Mouse (Mus musculus) lung, postnatal 14 days (tissue): ENCODE measurements around the gene Tom1l1.
"Not testable (repeated sequence)": the region's sequence is repeated elsewhere in the genome, so short reads cannot be mapped to it uniquely, and the experiment has no call there.

Source experiments
- DNase-seq: peaks from one replicate; pipeline ENCODE4 v3.0.0; 2021

The Tom1l1 gene

GRCm38 (mm10) chr11:90687460-90688416, at the start of gene Tom1l1:
Gene Tom1l1, minus strand, starts transcription at chr11:90688366.
- peak; percentile 77 for DNase-seq

- DNase-seq, result no peak
Measured at GRCm38 (mm10) chr11:90733575-90733974, 45.4 kb upstream of the Tom1l1 start.

GRCm38 (mm10) chr11:90727354-90728125, 39.4 kb upstream of the Tom1l1 start:
- DNase-seq, result no peak

GRCm38 (mm10) chr11:90726730-90727129, 38.6 kb upstream of the Tom1l1 start:
- no peak for DNase-seq

GRCm38 (mm10) chr11:90722304-90722703, 34.1 kb upstream of the Tom1l1 start:
- DNase-seq, result no peak

- DNase-seq, result no peak
Measured at GRCm38 (mm10) chr11:90717719-90718118, 29.6 kb upstream of the Tom1l1 start.

GRCm38 (mm10) chr11:90711596-90711995, 23.4 kb upstream of the Tom1l1 start:
- no peak for DNase-seq

- not testable (repeated sequence) for DNase-seq
Measured at GRCm38 (mm10) chr11:90707134-90707533, 19.0 kb upstream of the Tom1l1 start.

GRCm38 (mm10) chr11:90697480-90698240, 9.5 kb upstream of the Tom1l1 start:
- DNase-seq, result peak; percentile 83

GRCm38 (mm10) chr11:90695811-90696210, 7.6 kb upstream of the Tom1l1 start:
- DNase-seq, result no peak

GRCm38 (mm10) chr11:90694206-90694605, 6.0 kb upstream of the Tom1l1 start:
- no peak for DNase-seq

- no peak for DNase-seq
Measured at GRCm38 (mm10) chr11:90690361-90690760, 2.2 kb upstream of the Tom1l1 start.

GRCm38 (mm10) chr11:90687040-90687439, 1.1 kb downstream of the Tom1l1 start:
- no peak for DNase-seq

GRCm38 (mm10) chr11:90686287-90687025, 1.7 kb downstream of the Tom1l1 start:
- no peak for DNase-seq

- DNase-seq, result no peak
Measured at GRCm38 (mm10) chr11:90685196-90685595, 3.0 kb downstream of the Tom1l1 start.

GRCm38 (mm10) chr11:90684765-90685164, 3.4 kb downstream of the Tom1l1 start:
- DNase-seq, result no peak

- DNase-seq, result no peak
Measured at GRCm38 (mm10) chr11:90681171-90681570, 7.0 kb downstream of the Tom1l1 start.

GRCm38 (mm10) chr11:90678582-90678981, 9.6 kb downstream of the Tom1l1 start:
- no peak for DNase-seq

GRCm38 (mm10) chr11:90677771-90678288, 10.3 kb downstream of the Tom1l1 start:
- DNase-seq, result no peak

GRCm38 (mm10) chr11:90677027-90677426, 11.1 kb downstream of the Tom1l1 start:
- no peak for DNase-seq

GRCm38 (mm10) chr11:90675479-90676110, 12.6 kb downstream of the Tom1l1 start:
- no peak for DNase-seq
